Mouse (Mus musculus): ENCODE results near the gene Hspa12b. TPM values are rescaled to one million over a fixed set of nuclear protein-coding genes. Genes with fewer than 3 reads are reported as not detected.

The Hspa12b gene
- polyA plus RNA-seq, 1 experiment = 7.8 TPM

- Histone ChIP-seq H3K4me1 (ENCODE audit: control insufficient read depth, insufficient read depth, low read length) (no peaks in the 10 kb centered on the region; the same call in 1 of the 2 replicates), H3K27ac (ENCODE audit: insufficient read depth, low read depth, low read length) (no peak overlapping the region), H3K4me3 (ENCODE audit: insufficient read depth, low read depth, low read length) (0 out of 2 replicates have a peak overlapping the region, but pooled peaks have one; percentile 3), H3K36me3 (ENCODE audit: control insufficient read depth, insufficient read depth, low read length) (no peaks in the 10 kb centered on the region), H3K27me3 (replicated peaks; ENCODE audit: control insufficient read depth, insufficient read depth, low read length) (no peaks in the 10 kb centered on the region)
- WGBS = 73% methylated on average over 3 of the region's 3 CpGs
- DNase-seq = no peak
- TF ChIP-seq POLR2A (IDR thresholded peaks at IDR 0.05; ENCODE audit: low read depth, low read length) (no peak), CTCF (conservative IDR thresholded peaks at IDR 0.05; ENCODE audit: insufficient read depth, insufficient read length, low read depth, low read length) (no peak)
These were observed 1.6 kb downstream of the Hspa12b start for GRCm38 (mm10) chr2:131128636-131129157.

DNA sequence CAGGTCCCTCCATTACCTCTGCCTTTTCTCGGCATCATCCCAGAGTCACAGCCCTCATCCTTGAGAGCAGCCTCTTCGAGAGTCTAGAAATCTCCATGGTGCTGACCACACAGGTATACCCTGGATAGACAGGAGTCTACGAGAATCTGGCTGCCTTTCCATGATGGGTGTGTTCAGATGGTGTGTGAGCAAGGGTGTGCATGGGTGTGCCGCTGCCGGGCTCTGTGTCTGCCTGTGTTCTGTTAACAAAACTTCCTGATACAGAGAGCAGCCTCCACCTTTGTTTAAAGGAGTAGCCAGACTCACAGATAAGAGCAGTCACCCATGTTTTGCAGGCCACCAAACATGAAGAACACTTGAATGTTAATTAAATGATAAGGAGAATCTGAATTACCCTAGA, 2.8 kb downstream of the Hspa12b start:
- Histone ChIP-seq H3K4me1 (ENCODE audit: control insufficient read depth, insufficient read depth, low read length) (no peaks in the 10 kb centered on the region), H3K27me3 (replicated peaks; ENCODE audit: control insufficient read depth, insufficient read depth, low read length) (no peaks in the 10 kb centered on the region), H3K27ac (ENCODE audit: insufficient read depth, low read depth, low read length) (no peak overlapping the region), H3K36me3 (ENCODE audit: control insufficient read depth, insufficient read depth, low read length) (no peaks in the 10 kb centered on the region), H3K4me3 (ENCODE audit: insufficient read depth, low read depth, low read length) (no peak overlapping the region)
- TF ChIP-seq CTCF (conservative IDR thresholded peaks at IDR 0.05; ENCODE audit: insufficient read depth, insufficient read length, low read depth, low read length) (no peak), POLR2A (IDR thresholded peaks at IDR 0.05; ENCODE audit: low read depth, low read length) (no peak)
- DNase-seq = no peak
- 81% methylated on average over 5 of the region's 5 CpGs for WGBS

GRCm38 (mm10) chr2:131130849-131131248, 3.8 kb downstream of the Hspa12b start:
- Histone ChIP-seq H3K36me3 (ENCODE audit: control insufficient read depth, insufficient read depth, low read length) (no peaks in the 10 kb centered on the region), H3K4me1 (ENCODE audit: control insufficient read depth, insufficient read depth, low read length) (no peaks in the 10 kb centered on the region), H3K27ac (ENCODE audit: insufficient read depth, low read depth, low read length) (no peak overlapping the region), H3K27me3 (replicated peaks; ENCODE audit: control insufficient read depth, insufficient read depth, low read length) (no peaks in the 10 kb centered on the region), H3K4me3 (ENCODE audit: insufficient read depth, low read depth, low read length) (no peak overlapping the region)
- TF ChIP-seq CTCF (conservative IDR thresholded peaks at IDR 0.05; ENCODE audit: insufficient read depth, insufficient read length, low read depth, low read length) = no peak
- TF ChIP-seq POLR2A (IDR thresholded peaks at IDR 0.05; ENCODE audit: low read depth, low read length) = no peak
- DNase-seq = no peak
- 83% methylated on average over 2 of the region's 2 CpGs for WGBS

GRCm38 (mm10) chr2:131132111-131132888, 5.2 kb downstream of the Hspa12b start:
- no peaks in the 10 kb centered on the region for H3K36me3 ChIP-seq (ENCODE audit: control insufficient read depth, insufficient read depth, low read length)
- 74% methylated on average over 10 of the region's 10 CpGs for WGBS
- TF ChIP-seq CTCF (conservative IDR thresholded peaks at IDR 0.05; ENCODE audit: insufficient read depth, insufficient read length, low read depth, low read length) (no peak), POLR2A (IDR thresholded peaks at IDR 0.05; ENCODE audit: low read depth, low read length) (no peak)
- H3K4me3 ChIP-seq (ENCODE audit: insufficient read depth, low read depth, low read length) = no peak overlapping the region
- DNase-seq = no peak
- no peak overlapping the region for H3K27ac ChIP-seq (ENCODE audit: insufficient read depth, low read depth, low read length)
- no peaks in the 10 kb centered on the region for H3K27me3 ChIP-seq (replicated peaks; ENCODE audit: control insufficient read depth, insufficient read depth, low read length)
- no peaks in the 10 kb centered on the region for H3K4me1 ChIP-seq (ENCODE audit: control insufficient read depth, insufficient read depth, low read length)

DNA sequence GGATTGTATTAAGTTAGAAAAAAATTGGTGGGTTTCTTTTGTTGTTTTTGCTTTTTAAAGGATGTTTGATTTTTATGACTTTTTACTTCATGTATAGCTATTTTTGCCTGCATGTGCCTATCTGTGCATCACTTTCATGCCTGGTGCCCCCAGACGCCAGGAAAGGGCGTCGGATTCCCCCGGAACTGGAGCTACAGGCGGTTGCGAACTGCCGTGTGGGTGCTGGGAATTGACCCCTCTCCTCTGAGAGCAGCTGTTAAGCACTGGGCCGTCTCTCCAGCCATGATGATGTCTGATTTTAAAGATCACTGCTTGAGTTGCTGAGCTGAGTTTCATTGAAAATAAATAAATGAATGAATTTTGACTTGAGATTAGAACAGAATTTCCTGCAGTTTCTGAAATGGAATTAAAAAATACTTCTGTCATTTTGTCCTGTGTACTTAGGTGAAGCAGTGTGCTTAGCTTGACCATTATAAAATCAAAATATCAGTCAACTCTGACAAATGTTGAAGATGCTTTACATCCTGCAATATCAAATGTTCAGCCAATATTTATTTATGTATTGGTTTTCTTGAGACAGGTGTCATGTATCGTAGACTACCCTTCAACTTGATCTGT, 6.0 kb downstream of the Hspa12b start, which contains the start of gene Gm11037:
Gene Gm11037 (plus strand): TSS at position 568 of the 618 bp plus-strand sequence.
- DNase-seq = no peak
- TF ChIP-seq POLR2A (IDR thresholded peaks at IDR 0.05; ENCODE audit: low read depth, low read length) = no peak
- TF ChIP-seq CTCF (conservative IDR thresholded peaks at IDR 0.05; ENCODE audit: insufficient read depth, insufficient read length, low read depth, low read length) = no peak
- H3K36me3 ChIP-seq (ENCODE audit: control insufficient read depth, insufficient read depth, low read length) = no peaks in the 10 kb centered on the region
- no peak within 1 kb of the TSS for H3K4me3 ChIP-seq (ENCODE audit: insufficient read depth, low read depth, low read length)
- peak within 1 kb of the TSS; percentile 7; the same call in 1 of the 2 replicates for H3K27ac ChIP-seq (ENCODE audit: insufficient read depth, low read depth, low read length)
- WGBS = 68% methylated on average over 9 of the region's 9 CpGs
- H3K4me1 ChIP-seq (ENCODE audit: control insufficient read depth, insufficient read depth, low read length) = no peaks in the 10 kb centered on the region
- no peaks in the 10 kb centered on the region for H3K27me3 ChIP-seq (replicated peaks; ENCODE audit: control insufficient read depth, insufficient read depth, low read length)

DNA sequence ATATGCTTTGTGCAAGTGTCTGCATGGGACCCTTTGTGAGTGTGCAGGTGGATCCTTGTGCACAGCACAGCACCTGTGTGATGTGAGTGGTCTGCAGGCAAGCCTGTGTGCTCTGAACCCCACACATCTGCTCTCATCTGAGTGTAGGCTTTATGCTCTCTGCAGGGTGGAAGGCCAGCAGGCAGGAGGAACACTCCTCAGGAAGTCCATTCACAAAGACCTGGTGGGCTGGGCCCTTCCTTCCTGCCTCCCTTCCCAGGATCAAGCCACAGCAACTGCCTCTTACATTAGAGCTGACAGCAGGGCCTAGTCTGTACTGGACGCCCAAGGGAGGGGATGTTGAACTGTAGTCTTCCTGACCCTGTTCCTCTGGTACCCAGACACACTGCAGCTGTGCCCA, 7.3 kb downstream of the Hspa12b start:
- TF ChIP-seq CTCF (conservative IDR thresholded peaks at IDR 0.05; ENCODE audit: insufficient read depth, insufficient read length, low read depth, low read length) (no peak), POLR2A (IDR thresholded peaks at IDR 0.05; ENCODE audit: low read depth, low read length) (peak; percentile 5)
- DNase-seq = peak; percentile 84
- 65% methylated on average over 1 of the region's 1 CpGs for WGBS
- Histone ChIP-seq H3K27me3 (replicated peaks; ENCODE audit: control insufficient read depth, insufficient read depth, low read length) (no peaks in the 10 kb centered on the region), H3K27ac (ENCODE audit: insufficient read depth, low read depth, low read length) (peak overlapping the region; percentile 80), H3K4me3 (ENCODE audit: insufficient read depth, low read depth, low read length) (no peak overlapping the region), H3K36me3 (ENCODE audit: control insufficient read depth, insufficient read depth, low read length) (no peaks in the 10 kb centered on the region), H3K4me1 (ENCODE audit: control insufficient read depth, insufficient read depth, low read length) (no peaks in the 10 kb centered on the region)

Data from kidney, adult 2 months (tissue).